Mouse (Mus musculus): ENCODE measurements around the gene Prss27. TPM values are rescaled to one million over a fixed set of nuclear protein-coding genes. Genes with fewer than 3 reads are reported as not detected.

The Prss27 gene
- not detected in 2 replicates for polyA plus RNA-seq (2021; fragmentation: Nextera tagmentation)
- long read RNA-seq, experiment 1, result 0 reads
- long read RNA-seq, experiment 2, partial matches to known transcripts, result 0 of 5 reads
- long read RNA-seq, experiment 2, other reads (novel, unspliced or antisense), result 5 of 5 reads

GRCm38 (mm10) chr17:24037844-24038243 lies at the start of gene Prss27:
TSS of gene Prss27 (plus strand) at chr17:24038144.

GRCm38 (mm10) chr17:23997901-23998300 lies 40.0 kb upstream of the Prss27 start, which contains the start of gene Prss22:
TSS of gene Prss22 (minus strand) at chr17:23998100.

GRCm38 (mm10) chr17:24072919-24073696 lies 35.2 kb downstream of the Prss27 start, which contains the start of gene Kctd5:
TSS of gene Kctd5 (minus strand) at chr17:24073485.

Small RNA genes lying within 50 kb of the gene (microRNA-seq; reads per million reads assigned to microRNA genes)
- gene Gm27700, result not detected

Other genes with a start within 250 kb of the Prss27 start
- gene Srrm2, start 247.6 kb upstream of the Prss27 start, polyA plus RNA-seq (2021; fragmentation: Nextera tagmentation), result 297 and 334 TPM in 2 replicates
- gene Elob, start 209.0 kb upstream of the Prss27 start, polyA plus RNA-seq (2021; fragmentation: Nextera tagmentation), result 1,710 and 1,770 TPM in 2 replicates
- gene Prss33, start 202.1 kb upstream of the Prss27 start, polyA plus RNA-seq (2021; fragmentation: Nextera tagmentation), result not detected in 2 replicates
- gene Prss32, start 194.3 kb upstream of the Prss27 start, polyA plus RNA-seq (2021; fragmentation: Nextera tagmentation), result not detected in 2 replicates
- gene Prss41, start 194.0 kb upstream of the Prss27 start, polyA plus RNA-seq (2021; fragmentation: Nextera tagmentation), result 0.08 and 0.48 TPM in 2 replicates
- gene Prss21, start 170.1 kb upstream of the Prss27 start, polyA plus RNA-seq (2021; fragmentation: Nextera tagmentation), result not detected in 2 replicates
- 0.25 TPM in 1 of 2 replicates, not detected in the other for gene Dcpp1, start 157.3 kb upstream of the Prss27 start, polyA plus RNA-seq (2021; fragmentation: Nextera tagmentation)
- gene Dcpp2, start 157.3 kb upstream of the Prss27 start, polyA plus RNA-seq (2021; fragmentation: Nextera tagmentation), result not detected in 2 replicates
- gene Dcpp3, start 120.7 kb upstream of the Prss27 start, polyA plus RNA-seq (2021; fragmentation: Nextera tagmentation), result not detected in 2 replicates
- gene Sbp, start 96.5 kb upstream of the Prss27 start, polyA plus RNA-seq (2021; fragmentation: Nextera tagmentation), result 0.18 and 0.30 TPM in 2 replicates
- gene Sbpl, start 82.9 kb upstream of the Prss27 start, polyA plus RNA-seq (2021; fragmentation: Nextera tagmentation), result not detected in 2 replicates
- 0.21 and 0.34 TPM in 2 replicates for gene Prss30, start 57.6 kb upstream of the Prss27 start, polyA plus RNA-seq (2021; fragmentation: Nextera tagmentation)
- gene Prss22, start 40.0 kb upstream of the Prss27 start, polyA plus RNA-seq (2021; fragmentation: Nextera tagmentation), result 0.25 and 0.28 TPM in 2 replicates
- 28.2 and 31.2 TPM in 2 replicates for gene Kctd5, start 35.3 kb downstream of the Prss27 start, polyA plus RNA-seq (2021; fragmentation: Nextera tagmentation)
- gene Pdpk1, start 112.8 kb downstream of the Prss27 start, polyA plus RNA-seq (2021; fragmentation: Nextera tagmentation), result 47.2 and 54.0 TPM in 2 replicates
- 28.9 and 38.4 TPM in 2 replicates for gene Amdhd2, start 125.6 kb downstream of the Prss27 start, polyA plus RNA-seq (2021; fragmentation: Nextera tagmentation)
- gene Atp6v0c, start 131.6 kb downstream of the Prss27 start, polyA plus RNA-seq (2021; fragmentation: Nextera tagmentation), result 2,331 and 2,377 TPM in 2 replicates
- 13.4 and 14.3 TPM in 2 replicates for gene Tbc1d24, start 167.4 kb downstream of the Prss27 start, polyA plus RNA-seq (2021; fragmentation: Nextera tagmentation)
- gene Ntn3, start 171.4 kb downstream of the Prss27 start, polyA plus RNA-seq (2021; fragmentation: Nextera tagmentation), result 1.7 and 2.5 TPM in 2 replicates
- 6.3 and 6.7 TPM in 2 replicates for gene Tedc2, start 182.7 kb downstream of the Prss27 start, polyA plus RNA-seq (2021; fragmentation: Nextera tagmentation)
- gene Ccnf, start 213.3 kb downstream of the Prss27 start, polyA plus RNA-seq (2021; fragmentation: Nextera tagmentation), result 1.6 and 2.0 TPM in 2 replicates

Measured in layer of hippocampus, adult 6 months (tissue).